Mouse (Mus musculus): ENCODE data around the gene Ak9. TPM values are rescaled to one million over a fixed set of nuclear protein-coding genes. Genes with fewer than 3 reads are reported as not detected.
A peak's percentile ranks its signal among the peaks of the same experiment; 100 is the strongest.

The Ak9 gene
- polyA plus RNA-seq, 1 experiment from 2014 or later = 0.27 TPM

GRCm38 (mm10) chr10:41451656-41452055, 147.9 kb downstream of the Ak9 start:
- Histone ChIP-seq H3K27me3 (replicated peaks) (no peaks in the 10 kb centered on the region), H3K4me2 (no peak overlapping the region), H3K9ac (no peak overlapping the region), H3K27ac (replicated peaks) (no peak overlapping the region), H3K9me3 (no peaks in the 10 kb centered on the region), H3K4me3 (no peak overlapping the region), H3K4me1 (peaks cover 45% of the 10 kb centered on the region), H3K36me3 (peaks cover 52% of the 10 kb centered on the region)
- ATAC-seq (ENCODE audit: extremely low read depth, insufficient number of reproducible peaks, low FRiP score, low TSS enrichment) = no peak
- 89% methylated on average over 9 of the region's 9 CpGs for WGBS

- Histone ChIP-seq H3K4me1 (peaks cover 47% of the 10 kb centered on the region), H3K4me2 (no peak overlapping the region), H3K9me3 (no peaks in the 10 kb centered on the region), H3K36me3 (peaks cover 61% of the 10 kb centered on the region), H3K9ac (no peak overlapping the region), H3K27me3 (replicated peaks) (no peaks in the 10 kb centered on the region), H3K4me3 (no peak overlapping the region), H3K27ac (replicated peaks) (no peak overlapping the region)
- 80% methylated on average over 3 of the region's 3 CpGs for WGBS
- no peak for ATAC-seq (ENCODE audit: extremely low read depth, insufficient number of reproducible peaks, low FRiP score, low TSS enrichment)
Observed at GRCm38 (mm10) chr10:41452791-41453190, 149.0 kb downstream of the Ak9 start.

GRCm38 (mm10) chr10:41459990-41460389, 156.2 kb downstream of the Ak9 start:
- ATAC-seq (ENCODE audit: extremely low read depth, insufficient number of reproducible peaks, low FRiP score, low TSS enrichment) = no peak
- Histone ChIP-seq H3K4me2 (no peak overlapping the region), H3K9ac (peak overlapping the region; percentile 9; the same call in 1 of the 2 replicates), H3K27me3 (replicated peaks) (no peaks in the 10 kb centered on the region), H3K4me3 (no peak overlapping the region), H3K27ac (replicated peaks) (no peak overlapping the region), H3K4me1 (peaks cover 32% of the 10 kb centered on the region), H3K36me3 (peaks cover 85% of the 10 kb centered on the region), H3K9me3 (no peaks in the 10 kb centered on the region)
- 78% methylated on average over 4 of the region's 4 CpGs for WGBS

- H3K36me3 ChIP-seq = peaks cover 84% of the 10 kb centered on the region
- 17% methylated on average over 2 of the region's 2 CpGs for WGBS
- no peak overlapping the region for H3K4me3 ChIP-seq
- H3K27ac ChIP-seq (replicated peaks) = no peak overlapping the region
- no peaks in the 10 kb centered on the region for H3K27me3 ChIP-seq (replicated peaks)
- peaks cover 32% of the 10 kb centered on the region for H3K4me1 ChIP-seq
- H3K4me2 ChIP-seq = no peak overlapping the region
- ATAC-seq (ENCODE audit: extremely low read depth, insufficient number of reproducible peaks, low FRiP score, low TSS enrichment) = no peak
- H3K9me3 ChIP-seq = no peaks in the 10 kb centered on the region
- peak overlapping the region; percentile 9; the same call in 1 of the 2 replicates for H3K9ac ChIP-seq
Observed at GRCm38 (mm10) chr10:41460501-41460900, 156.7 kb downstream of the Ak9 start.

- no peak overlapping the region for H3K27ac ChIP-seq (replicated peaks)
- H3K4me3 ChIP-seq = no peak overlapping the region
- WGBS = 71% methylated on average over 3 of the region's 3 CpGs
- peaks cover 26% of the 10 kb centered on the region for H3K4me1 ChIP-seq
- no peaks in the 10 kb centered on the region for H3K9me3 ChIP-seq
- H3K4me2 ChIP-seq = no peak overlapping the region
- H3K36me3 ChIP-seq = peaks cover 84% of the 10 kb centered on the region
- 0 out of 2 replicates have a peak overlapping the region, but pooled peaks have one; percentile 14 for H3K9ac ChIP-seq
- no peak for ATAC-seq (ENCODE audit: extremely low read depth, insufficient number of reproducible peaks, low FRiP score, low TSS enrichment)
- H3K27me3 ChIP-seq (replicated peaks) = no peaks in the 10 kb centered on the region
Observed at GRCm38 (mm10) chr10:41461057-41461722, 157.4 kb downstream of the Ak9 start.

- peaks cover 19% of the 10 kb centered on the region for H3K4me1 ChIP-seq
- H3K4me2 ChIP-seq = no peak overlapping the region
- H3K9me3 ChIP-seq = no peaks in the 10 kb centered on the region
- no peaks in the 10 kb centered on the region for H3K27me3 ChIP-seq (replicated peaks)
- H3K9ac ChIP-seq = no peak overlapping the region
- no peak for ATAC-seq (ENCODE audit: extremely low read depth, insufficient number of reproducible peaks, low FRiP score, low TSS enrichment)
- no peak overlapping the region for H3K27ac ChIP-seq (replicated peaks)
- WGBS = 54% methylated on average over 15 of the region's 15 CpGs
- H3K36me3 ChIP-seq = peaks cover 65% of the 10 kb centered on the region
- no peak overlapping the region for H3K4me3 ChIP-seq
Observed at GRCm38 (mm10) chr10:41464401-41464955, 160.7 kb downstream of the Ak9 start.

GRCm38 (mm10) chr10:41467325-41467724, 163.5 kb downstream of the Ak9 start:
- H3K9ac ChIP-seq = no peak overlapping the region
- no peak overlapping the region for H3K4me2 ChIP-seq
- no peak for ATAC-seq (ENCODE audit: extremely low read depth, insufficient number of reproducible peaks, low FRiP score, low TSS enrichment)
- no peak overlapping the region for H3K27ac ChIP-seq (replicated peaks)
- no peaks in the 10 kb centered on the region for H3K27me3 ChIP-seq (replicated peaks)
- peaks cover 7% of the 10 kb centered on the region for H3K4me1 ChIP-seq
- H3K9me3 ChIP-seq = no peaks in the 10 kb centered on the region
- no peak overlapping the region for H3K4me3 ChIP-seq
- H3K36me3 ChIP-seq = peaks cover 44% of the 10 kb centered on the region
- WGBS = 63% methylated on average over 6 of the region's 6 CpGs

- H3K4me1 ChIP-seq = peaks cover 41% of the 10 kb centered on the region
- H3K9me3 ChIP-seq = no peaks in the 10 kb centered on the region
- H3K27me3 ChIP-seq (replicated peaks) = no peaks in the 10 kb centered on the region
- no peak for ATAC-seq (ENCODE audit: extremely low read depth, insufficient number of reproducible peaks, low FRiP score, low TSS enrichment)
- 82% methylated on average over 3 of the region's 3 CpGs for WGBS
- H3K4me2 ChIP-seq = no peak overlapping the region
- no peak overlapping the region for H3K9ac ChIP-seq
- peaks cover 17% of the 10 kb centered on the region for H3K36me3 ChIP-seq
- H3K4me3 ChIP-seq = no peak overlapping the region
- no peak overlapping the region for H3K27ac ChIP-seq (replicated peaks)
Observed at GRCm38 (mm10) chr10:41470693-41471092, 166.9 kb downstream of the Ak9 start.

- Histone ChIP-seq H3K4me3 (no peak overlapping the region), H3K4me2 (no peak overlapping the region), H3K27me3 (replicated peaks) (no peaks in the 10 kb centered on the region), H3K4me1 (peaks cover 56% of the 10 kb centered on the region), H3K9me3 (no peaks in the 10 kb centered on the region), H3K27ac (replicated peaks) (0 out of 2 replicates have a peak overlapping the region, but pooled peaks have one; percentile 12), H3K9ac (no peak overlapping the region), H3K36me3 (peaks cover 4% of the 10 kb centered on the region; the same call in 1 of the 2 replicates)
- ATAC-seq (ENCODE audit: extremely low read depth, insufficient number of reproducible peaks, low FRiP score, low TSS enrichment) = no peak
Observed at GRCm38 (mm10) chr10:41472534-41472933, 168.8 kb downstream of the Ak9 start.

- no peak overlapping the region for H3K4me3 ChIP-seq
- no peaks in the 10 kb centered on the region for H3K27me3 ChIP-seq (replicated peaks)
- H3K9ac ChIP-seq = no peak overlapping the region
- H3K4me2 ChIP-seq = no peak overlapping the region
- no peaks in the 10 kb centered on the region for H3K9me3 ChIP-seq
- H3K27ac ChIP-seq (replicated peaks) = peak overlapping the region; percentile 90
- WGBS = 75% methylated on average over 5 of the region's 5 CpGs
- no peak for ATAC-seq (ENCODE audit: extremely low read depth, insufficient number of reproducible peaks, low FRiP score, low TSS enrichment)
- H3K36me3 ChIP-seq = peaks cover 3% of the 10 kb centered on the region
- H3K4me1 ChIP-seq = peaks cover 61% of the 10 kb centered on the region
Observed at GRCm38 (mm10) chr10:41472962-41473481, 169.2 kb downstream of the Ak9 start.

GRCm38 (mm10) chr10:41473782-41474468, 170.1 kb downstream of the Ak9 start:
- peaks cover 70% of the 10 kb centered on the region for H3K4me1 ChIP-seq
- H3K9ac ChIP-seq = no peak overlapping the region
- H3K4me2 ChIP-seq = peak overlapping the region; percentile 14; the same call in 1 of the 2 replicates
- H3K36me3 ChIP-seq = peaks cover 10% of the 10 kb centered on the region
- no peak for ATAC-seq (ENCODE audit: extremely low read depth, insufficient number of reproducible peaks, low FRiP score, low TSS enrichment)
- peak overlapping the region; percentile 90 for H3K27ac ChIP-seq (replicated peaks)
- H3K9me3 ChIP-seq = no peaks in the 10 kb centered on the region
- no peak overlapping the region for H3K4me3 ChIP-seq
- H3K27me3 ChIP-seq (replicated peaks) = no peaks in the 10 kb centered on the region
- WGBS = 26% methylated on average over 6 of the region's 6 CpGs

Measured in heart, embryonic 13.5 days (tissue).